Mouse (Mus musculus) hindbrain, embryonic 16.5 days (tissue): ENCODE measurements around the gene Ap3m1. TPM values are rescaled to one million over a fixed set of nuclear protein-coding genes. Genes with fewer than 3 reads are reported as not detected.

Source experiments
- ATAC-seq: fragments of 200-750 bp; cut with Nextera tagmentation; 2 replicates; pipeline ENCODE4 v1.8.0; 2017; ENCODE audit warnings: moderate TSS enrichment, moderate library complexity
- H3K27ac ChIP-seq: fragments of 300-500 bp; sonication (generic); 2 replicates; pipeline ENCODE4 v1.5.1; 2014; ENCODE audit warnings: low read depth, mild to moderate bottlenecking, control low read depth, low read length, moderate library complexity
- H3K27me3 ChIP-seq: fragments of 300-500 bp; sonication (generic); replicated peaks from 2 replicates; pipeline ENCODE4 v1.6.1; 2014; ENCODE audit warnings: low read length; ENCODE audit not compliant: control insufficient read depth, insufficient read depth
- H3K36me3 ChIP-seq: fragments of 300-500 bp; sonication (generic); 2 replicates; pipeline ENCODE4 v1.6.1; 2014; ENCODE audit warnings: mild to moderate bottlenecking, low read length, moderate library complexity, mixed read lengths; ENCODE audit not compliant: control insufficient read depth, insufficient read depth
- H3K4me1 ChIP-seq: fragments of 300-500 bp; sonication (generic); 2 replicates; pipeline ENCODE4 v1.6.1; 2014; ENCODE audit warnings: low read depth, low read length; ENCODE audit not compliant: control insufficient read depth, insufficient read depth
- H3K4me2 ChIP-seq: fragments of 300-500 bp; sonication (generic); 2 replicates; pipeline ENCODE4 v1.6.1; 2014; ENCODE audit warnings: mild to moderate bottlenecking, low read length, control low read depth, moderate library complexity
- H3K4me3 ChIP-seq: fragments of 300-500 bp; sonication (generic); 2 replicates; pipeline ENCODE4 v1.5.1; 2014; ENCODE audit warnings: mild to moderate bottlenecking, low read length, control low read depth, moderate library complexity
- H3K9ac ChIP-seq: fragments of 300-500 bp; sonication (generic); 2 replicates; pipeline ENCODE4 v1.6.1; 2014; ENCODE audit warnings: low read depth, mild to moderate bottlenecking, control low read depth, low read length, moderate library complexity
- H3K9me3 ChIP-seq: fragments of 300-500 bp; sonication (generic); 2 replicates; pipeline ENCODE4 v1.6.1; 2014; ENCODE audit warnings: mild to moderate bottlenecking, low read length, moderate library complexity; ENCODE audit not compliant: control insufficient read depth
- WGBS: fragments of 180-500 bp; shearing (Covaris S2); extraction: QIAGEN DNeasy Blood & Tissue Kit; methylation state at CpG from one replicate; pipeline ENCODE4 v1.1.7; 2014; 5-methylcytosine and 5-hydroxymethylcytosine counted together
- polyA plus RNA-seq: library from polyadenylated mRNA; unstranded; fragments of >200 nt; fragmentation: Nextera tagmentation; extraction: Ambion mirVana; gene quantifications from 2 replicates; pipeline ENCODE4 v1.2.1, GENCODE M21; 2015

The Ap3m1 gene
- polyA plus RNA-seq, 1 experiment from 2014 or later = 76.1 TPM

- Histone ChIP-seq H3K4me2 (no peak overlapping the region), H3K9me3 (no peaks in the 10 kb centered on the region), H3K27me3 (no peaks in the 10 kb centered on the region), H3K4me3 (no peak overlapping the region), H3K4me1 (no peaks in the 10 kb centered on the region), H3K36me3 (0 out of 2 replicates have a peak, but pooled peaks cover 2% of the 10 kb centered on the region), H3K9ac (no peak overlapping the region), H3K27ac (no peak overlapping the region)
- no peak for ATAC-seq
- WGBS = 52% methylated on average over 3 of the region's 3 CpGs
Measured at GRCm38 (mm10) chr14:21088731-21089130, 36.4 kb upstream of the Ap3m1 start.

- WGBS = 70% methylated on average over 4 of the region's 4 CpGs
- no peak overlapping the region for H3K27ac ChIP-seq
- no peaks in the 10 kb centered on the region for H3K4me1 ChIP-seq
- H3K4me3 ChIP-seq = no peak overlapping the region
- no peaks in the 10 kb centered on the region for H3K36me3 ChIP-seq
- no peak for ATAC-seq
- no peak overlapping the region for H3K9ac ChIP-seq
- H3K9me3 ChIP-seq = no peaks in the 10 kb centered on the region
- no peaks in the 10 kb centered on the region for H3K27me3 ChIP-seq
- no peak overlapping the region for H3K4me2 ChIP-seq
Measured at GRCm38 (mm10) chr14:21087390-21088060, 35.2 kb upstream of the Ap3m1 start.

- no peak overlapping the region for H3K27ac ChIP-seq
- ATAC-seq = no peak
- no peak overlapping the region for H3K4me2 ChIP-seq
- H3K4me3 ChIP-seq = no peak overlapping the region
- no peaks in the 10 kb centered on the region for H3K36me3 ChIP-seq
- H3K9me3 ChIP-seq = no peaks in the 10 kb centered on the region
- no peak overlapping the region for H3K9ac ChIP-seq
- no peaks in the 10 kb centered on the region for H3K4me1 ChIP-seq
- 60% methylated on average over 7 of the region's 7 CpGs for WGBS
- H3K27me3 ChIP-seq = no peaks in the 10 kb centered on the region
Measured at GRCm38 (mm10) chr14:21086827-21087351, 34.6 kb upstream of the Ap3m1 start.

GRCm38 (mm10) chr14:21086106-21086505 is 33.8 kb upstream of the Ap3m1 start:
- no peak overlapping the region for H3K27ac ChIP-seq
- H3K9ac ChIP-seq = no peak overlapping the region
- no peaks in the 10 kb centered on the region for H3K36me3 ChIP-seq
- H3K27me3 ChIP-seq = no peaks in the 10 kb centered on the region
- no peak overlapping the region for H3K4me3 ChIP-seq
- ATAC-seq = no peak
- no peaks in the 10 kb centered on the region for H3K9me3 ChIP-seq
- H3K4me2 ChIP-seq = no peak overlapping the region
- H3K4me1 ChIP-seq = no peaks in the 10 kb centered on the region
- WGBS = 51% methylated on average over 2 of the region's 2 CpGs

- H3K27me3 ChIP-seq = no peaks in the 10 kb centered on the region
- H3K4me3 ChIP-seq = no peak overlapping the region
Measured at GRCm38 (mm10) chr14:21085666-21086065, 33.4 kb upstream of the Ap3m1 start.

GRCm38 (mm10) chr14:21082823-21083222 is 30.5 kb upstream of the Ap3m1 start:
- H3K4me2 ChIP-seq = no peak overlapping the region
- 66% methylated on average over 1 of the region's 1 CpGs for WGBS
- H3K27me3 ChIP-seq = no peaks in the 10 kb centered on the region
- no peaks in the 10 kb centered on the region for H3K4me1 ChIP-seq
- H3K4me3 ChIP-seq = no peak overlapping the region
- no peak overlapping the region for H3K27ac ChIP-seq
- no peak for ATAC-seq
- no peaks in the 10 kb centered on the region for H3K36me3 ChIP-seq
- no peaks in the 10 kb centered on the region for H3K9me3 ChIP-seq
- H3K9ac ChIP-seq = no peak overlapping the region

More at GRCm38 (mm10) chr14:21085666-21086065, 33.4 kb upstream of the Ap3m1 start:
- H3K9me3 ChIP-seq = no peaks in the 10 kb centered on the region
- ATAC-seq = no peak
- H3K27ac ChIP-seq = no peak overlapping the region
- no peaks in the 10 kb centered on the region for H3K36me3 ChIP-seq
- no peak overlapping the region for H3K9ac ChIP-seq
- no peaks in the 10 kb centered on the region for H3K4me1 ChIP-seq
- no peak overlapping the region for H3K4me2 ChIP-seq
- WGBS = 81% methylated on average over 5 of the region's 5 CpGs

DNA sequence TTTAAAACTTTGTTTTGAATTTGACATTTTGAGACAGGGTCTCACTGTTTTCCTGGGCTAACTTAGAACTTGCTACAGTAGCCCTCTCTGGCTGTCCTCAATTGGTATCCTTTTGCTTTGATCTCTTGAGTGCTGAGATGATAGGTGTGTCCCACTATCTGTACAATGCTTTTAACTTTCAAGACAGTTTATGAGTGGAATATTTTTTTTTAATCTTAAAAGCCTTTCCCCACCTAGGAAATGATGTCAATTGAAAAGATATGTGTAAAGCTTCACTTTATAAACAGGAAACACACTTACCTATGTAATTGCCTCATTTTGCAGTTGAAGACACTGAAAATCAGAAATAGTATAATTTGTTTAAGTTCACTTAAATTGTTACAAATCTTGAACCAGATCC is 26.2 kb upstream of the Ap3m1 start:
- Histone ChIP-seq H3K9ac (no peak overlapping the region), H3K27me3 (no peaks in the 10 kb centered on the region), H3K9me3 (no peaks in the 10 kb centered on the region), H3K4me1 (peaks cover 9% of the 10 kb centered on the region), H3K4me2 (no peak overlapping the region), H3K4me3 (no peak overlapping the region), H3K27ac (no peak overlapping the region), H3K36me3 (no peaks in the 10 kb centered on the region)
- ATAC-seq = no peak

GRCm38 (mm10) chr14:21077939-21078338 is 25.6 kb upstream of the Ap3m1 start:
- Histone ChIP-seq H3K9ac (no peak overlapping the region), H3K4me3 (no peak overlapping the region), H3K27me3 (no peaks in the 10 kb centered on the region), H3K4me1 (peaks cover 9% of the 10 kb centered on the region), H3K36me3 (no peaks in the 10 kb centered on the region), H3K27ac (no peak overlapping the region), H3K4me2 (no peak overlapping the region), H3K9me3 (no peaks in the 10 kb centered on the region)
- no peak for ATAC-seq
- WGBS = 88% methylated on average over 4 of the region's 4 CpGs

DNA sequence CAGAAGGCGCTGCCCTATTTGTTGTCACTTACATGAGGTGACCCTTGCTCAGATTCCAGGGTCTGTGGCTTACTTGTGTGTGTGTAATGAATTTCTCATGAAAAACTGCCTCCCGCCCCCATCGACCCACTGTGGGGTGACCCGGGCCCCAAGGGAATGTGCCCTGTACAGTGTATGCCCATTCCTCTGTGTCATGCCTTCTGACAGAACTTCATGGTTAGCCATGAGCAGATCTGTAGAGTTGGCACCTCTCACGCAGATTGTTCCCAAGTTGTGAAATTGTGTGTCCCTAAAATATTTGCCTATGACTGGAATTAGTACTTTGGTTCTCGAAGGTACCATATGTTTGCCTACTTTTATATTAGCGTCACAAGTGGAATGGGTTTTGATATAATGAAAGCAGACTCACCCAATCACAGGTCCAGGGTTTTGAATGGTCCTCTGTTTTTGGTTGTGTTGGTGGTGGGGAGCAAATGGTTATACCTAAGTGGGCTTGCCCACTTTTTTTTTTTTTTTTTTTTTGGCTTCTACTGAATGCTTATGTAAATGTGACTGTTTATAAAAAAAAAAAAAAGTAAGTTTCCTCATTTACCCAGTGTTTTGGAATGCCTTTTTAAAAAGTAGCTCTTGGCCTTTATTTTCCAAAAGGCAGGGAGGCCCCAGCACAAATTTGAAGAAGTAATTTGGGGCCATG is 24.3 kb upstream of the Ap3m1 start:
- ATAC-seq = peak; percentile 57
- H3K4me1 ChIP-seq = peaks cover 9% of the 10 kb centered on the region
- no peaks in the 10 kb centered on the region for H3K36me3 ChIP-seq
- H3K27ac ChIP-seq = no peak overlapping the region
- no peaks in the 10 kb centered on the region for H3K27me3 ChIP-seq
- H3K9ac ChIP-seq = peak overlapping the region; percentile 85
- 43% methylated on average over 7 of the region's 7 CpGs for WGBS
- peak overlapping the region; percentile 89 for H3K4me2 ChIP-seq
- peak overlapping the region; percentile 76 for H3K4me3 ChIP-seq
- H3K9me3 ChIP-seq = no peaks in the 10 kb centered on the region
